Mouse (Mus musculus): ENCODE results near the gene Rnf2. TPM values are rescaled to one million over a fixed set of nuclear protein-coding genes. Genes with fewer than 3 reads are reported as not detected.

Rnf2 gene
- polyA plus RNA-seq, 1 experiment from 2014 or later: 81.6 TPM

DNA sequence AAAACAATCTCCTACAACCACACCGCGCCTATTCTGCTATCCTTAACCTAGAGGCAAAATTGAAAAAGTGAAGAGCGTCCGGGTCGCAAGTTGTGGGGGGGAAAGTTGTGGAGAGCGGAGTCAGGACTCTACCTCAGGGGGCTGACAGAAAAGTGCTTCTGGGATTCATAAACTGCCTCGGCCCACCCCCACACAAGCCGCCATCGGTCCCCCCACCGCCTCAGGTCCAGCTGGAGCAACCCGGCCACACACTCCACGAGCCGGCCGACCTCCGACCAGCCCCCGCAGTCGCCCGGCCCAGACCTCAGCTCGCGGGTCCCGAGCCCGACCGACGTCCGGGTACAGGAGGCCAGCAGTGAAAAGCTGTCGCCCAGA, 72.9 kb downstream of the Rnf2 start:
- H3K4me1 ChIP-seq (ENCODE audit: control insufficient read depth, insufficient read depth, low read depth, low read length): peaks cover 15% of the 10 kb centered on the region
- peak; percentile 74; the same call in 1 of the 2 replicates for ATAC-seq

GRCm38 (mm10) chr1:151426947-151427600, 73.7 kb downstream of the Rnf2 start:
- Histone ChIP-seq H3K27ac (ENCODE audit: low read depth, low read length) (no peak overlapping the region), H3K4me1 (ENCODE audit: control insufficient read depth, insufficient read depth, low read depth, low read length) (peaks cover 15% of the 10 kb centered on the region), H3K36me3 (ENCODE audit: control insufficient read depth, insufficient read depth, low read length) (0 out of 2 replicates have a peak, but pooled peaks cover 3% of the 10 kb centered on the region), H3K9ac (ENCODE audit: low read depth, low read length) (peak overlapping the region; percentile 83; the same call in 1 of the 2 replicates), H3K4me3 (ENCODE audit: low read length) (peak overlapping the region; percentile 62), H3K9me3 (ENCODE audit: control insufficient read depth, low read length) (no peaks in the 10 kb centered on the region), H3K4me2 (ENCODE audit: low read length) (peak overlapping the region; percentile 62), H3K27me3 (replicated peaks; ENCODE audit: control insufficient read depth, insufficient read depth, low read length) (no peaks in the 10 kb centered on the region)
- no peak for ATAC-seq
- WGBS: 39% methylated on average over 7 of the region's 7 CpGs

More for the DNA sequence above, 72.9 kb downstream of the Rnf2 start:
- H3K36me3 ChIP-seq (ENCODE audit: control insufficient read depth, insufficient read depth, low read length): no peaks in the 10 kb centered on the region
- peak overlapping the region; percentile 83 for H3K9ac ChIP-seq (ENCODE audit: low read depth, low read length)
- H3K9me3 ChIP-seq (ENCODE audit: control insufficient read depth, low read length): no peaks in the 10 kb centered on the region
- H3K27ac ChIP-seq (ENCODE audit: low read depth, low read length): peak overlapping the region; percentile 79
- peak overlapping the region; percentile 62 for H3K4me3 ChIP-seq (ENCODE audit: low read length)
- H3K4me2 ChIP-seq (ENCODE audit: low read length): peak overlapping the region; percentile 62
- no peaks in the 10 kb centered on the region for H3K27me3 ChIP-seq (replicated peaks; ENCODE audit: control insufficient read depth, insufficient read depth, low read length)
- under 1% methylated on average over 26 of the region's 26 CpGs for WGBS

- peaks cover 4% of the 10 kb centered on the region for H3K4me1 ChIP-seq (ENCODE audit: control insufficient read depth, insufficient read depth, low read depth, low read length)
- WGBS: 85% methylated on average over 3 of the region's 3 CpGs
- H3K9ac ChIP-seq (ENCODE audit: low read depth, low read length): no peak overlapping the region
- no peak overlapping the region for H3K4me3 ChIP-seq (ENCODE audit: low read length)
- H3K27ac ChIP-seq (ENCODE audit: low read depth, low read length): no peak overlapping the region
- no peaks in the 10 kb centered on the region for H3K27me3 ChIP-seq (replicated peaks; ENCODE audit: control insufficient read depth, insufficient read depth, low read length)
- H3K9me3 ChIP-seq (ENCODE audit: control insufficient read depth, low read length): no peaks in the 10 kb centered on the region
- ATAC-seq: no peak
- no peak overlapping the region for H3K4me2 ChIP-seq (ENCODE audit: low read length)
- peaks cover 5% of the 10 kb centered on the region; the same call in 1 of the 2 replicates for H3K36me3 ChIP-seq (ENCODE audit: control insufficient read depth, insufficient read depth, low read length)
These were observed 78.6 kb downstream of the Rnf2 start for GRCm38 (mm10) chr1:151422178-151422577.

DNA sequence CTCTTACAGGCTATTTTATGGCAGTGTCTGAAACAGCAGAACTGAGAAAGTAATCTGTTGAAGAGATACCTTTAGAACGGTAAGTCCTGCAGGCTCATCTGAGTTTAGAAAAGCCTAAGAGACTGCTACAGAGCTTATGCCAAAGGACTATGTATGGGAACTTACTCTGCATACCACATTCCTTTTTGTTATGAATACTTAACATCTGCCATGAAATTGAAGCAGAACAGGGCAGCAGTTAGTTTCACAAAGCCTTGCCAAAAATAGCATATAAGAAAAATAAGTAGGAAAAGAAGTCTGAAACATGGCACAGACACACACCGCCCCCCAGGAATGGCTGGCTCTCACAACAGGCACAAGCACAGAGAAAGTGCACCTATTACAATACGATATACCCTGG, 90.9 kb downstream of the Rnf2 start:
- Histone ChIP-seq H3K36me3 (ENCODE audit: control insufficient read depth, insufficient read depth, low read length) (0 out of 2 replicates have a peak, but pooled peaks cover 3% of the 10 kb centered on the region), H3K4me2 (ENCODE audit: low read length) (no peak overlapping the region), H3K9ac (ENCODE audit: low read depth, low read length) (no peak overlapping the region), H3K4me1 (ENCODE audit: control insufficient read depth, insufficient read depth, low read depth, low read length) (no peaks in the 10 kb centered on the region), H3K4me3 (ENCODE audit: low read length) (no peak overlapping the region), H3K9me3 (ENCODE audit: control insufficient read depth, low read length) (no peaks in the 10 kb centered on the region), H3K27me3 (replicated peaks; ENCODE audit: control insufficient read depth, insufficient read depth, low read length) (no peaks in the 10 kb centered on the region), H3K27ac (ENCODE audit: low read depth, low read length) (no peak overlapping the region)
- WGBS: 94% methylated on average over 3 of the region's 3 CpGs
- no peak for ATAC-seq

Small RNAs within 50 kb of the gene (microRNA-seq; reads per million reads assigned to microRNA genes)
- not detected for gene Mir7682

Other genes starting within 250 kb of the Rnf2 start
- 195 and 223 TPM in 2 replicates for gene Ivns1abp, start 156.5 kb downstream of the Rnf2 start, polyA plus RNA-seq (2015; fragmentation: Nextera tagmentation; extraction: Ambion mirVana)
- 12.6 and 15.1 TPM in 2 replicates for gene Swt1, start 72.5 kb downstream of the Rnf2 start, polyA plus RNA-seq (2015; fragmentation: Nextera tagmentation; extraction: Ambion mirVana)
- gene Trmt1l, start 72.4 kb downstream of the Rnf2 start, polyA plus RNA-seq (2015; fragmentation: Nextera tagmentation; extraction: Ambion mirVana): 38.4 and 41.4 TPM in 2 replicates
- 0.88 and 1.4 TPM in 2 replicates for gene Fam129a, start 70.2 kb upstream of the Rnf2 start, polyA plus RNA-seq (2015; fragmentation: Nextera tagmentation; extraction: Ambion mirVana)